Mouse (Mus musculus): Measurements from ENCODE around the gene Gm826.

GRCm38 (mm10) chr2:160363201-160363600, 29.2 kb upstream of the Gm826 start:
- TF ChIP-seq CTCF (IDR thresholded peaks at IDR 0.05; ENCODE audit: control insufficient read depth, insufficient read depth, insufficient read length), result no peak
- TF ChIP-seq MAX (IDR thresholded peaks at IDR 0.05), result no peak
- TF ChIP-seq USF1 (IDR thresholded peaks at IDR 0.05; ENCODE audit: low read depth), result no peak

Measured in C2C12 (cell line).